Mouse (Mus musculus): ENCODE results near the gene 1700010B08Rik.
"Not testable (repeated sequence)": the region's sequence is repeated elsewhere in the genome, so short reads cannot be mapped to it uniquely, and the experiment has no call there.

Gene 1700010B08Rik

DNA sequence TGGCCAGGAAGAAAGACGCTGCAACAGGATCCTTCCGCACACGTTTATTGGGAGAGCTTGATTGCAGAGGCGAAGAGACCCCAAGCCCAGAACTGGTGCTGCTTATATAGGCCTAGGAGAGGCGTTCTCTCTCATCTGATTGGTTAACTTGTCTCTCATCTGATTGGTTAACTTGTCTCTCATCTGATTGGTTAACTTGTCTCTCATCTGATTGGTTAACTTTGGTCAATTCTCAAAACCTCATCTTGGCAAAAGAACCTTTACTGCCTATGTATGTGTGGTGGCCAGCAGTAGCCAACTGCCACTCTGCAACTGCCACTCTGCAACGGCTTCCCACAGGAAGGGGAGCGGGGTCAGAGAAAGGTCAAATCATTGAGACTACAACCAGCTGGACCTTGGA, at the start of gene 1700010B08Rik:
Gene 1700010B08Rik, plus strand, starts transcription at position 301 of the 400 bp plus-strand sequence.
- not testable (repeated sequence) for DNase-seq (ENCODE audit: low spot score in 2 of 2)

DNA sequence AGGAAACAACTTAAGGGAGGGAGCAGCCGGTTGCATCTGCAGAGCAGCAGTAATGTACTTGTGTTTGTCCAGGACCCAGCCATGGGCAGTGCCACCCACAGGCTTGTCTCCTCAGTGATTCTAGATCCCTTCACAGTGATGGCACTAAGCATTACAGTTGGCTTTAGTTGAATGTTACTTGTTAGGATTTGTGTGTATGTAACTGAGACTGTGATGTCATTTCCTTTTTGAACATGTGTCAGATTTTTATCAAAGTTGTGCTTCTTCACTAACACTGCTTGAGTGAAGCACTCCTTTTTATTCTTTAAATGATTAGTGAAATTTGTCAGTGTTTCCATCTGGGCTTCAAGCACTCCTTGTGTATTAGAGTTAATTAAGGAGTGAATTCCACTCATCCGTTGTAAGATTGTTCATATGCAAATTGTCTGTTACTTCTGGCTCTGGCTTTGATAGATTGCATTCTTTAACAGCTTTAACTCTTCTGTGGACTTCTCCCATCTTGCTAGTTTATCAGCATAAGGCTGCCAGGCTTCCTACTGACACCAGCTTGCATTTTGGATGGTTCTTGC, 46.8 kb upstream of the 1700010B08Rik start:
- DNase-seq (ENCODE audit: low spot score in 2 of 2): no peak

DNA sequence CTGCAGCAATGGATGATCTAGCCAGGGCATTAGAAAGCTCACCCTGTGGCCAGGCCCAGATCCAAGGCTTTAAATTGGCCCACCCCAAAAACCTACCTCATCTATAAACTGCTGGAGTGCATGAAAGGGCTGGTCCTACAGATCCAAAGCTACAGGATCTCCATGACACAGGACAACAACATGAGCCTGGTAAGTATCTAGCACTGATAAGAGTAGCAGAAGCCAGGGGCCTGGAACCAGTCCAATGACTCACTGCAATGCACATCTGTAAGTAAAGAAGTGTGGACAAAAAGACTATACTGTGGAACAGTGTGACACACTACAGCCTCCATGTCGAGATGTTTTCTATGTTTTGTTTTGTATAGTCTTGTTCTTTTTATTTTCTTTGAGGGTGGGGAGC, 45.7 kb upstream of the 1700010B08Rik start:
- no peak for DNase-seq (ENCODE audit: low spot score in 2 of 2)

DNA sequence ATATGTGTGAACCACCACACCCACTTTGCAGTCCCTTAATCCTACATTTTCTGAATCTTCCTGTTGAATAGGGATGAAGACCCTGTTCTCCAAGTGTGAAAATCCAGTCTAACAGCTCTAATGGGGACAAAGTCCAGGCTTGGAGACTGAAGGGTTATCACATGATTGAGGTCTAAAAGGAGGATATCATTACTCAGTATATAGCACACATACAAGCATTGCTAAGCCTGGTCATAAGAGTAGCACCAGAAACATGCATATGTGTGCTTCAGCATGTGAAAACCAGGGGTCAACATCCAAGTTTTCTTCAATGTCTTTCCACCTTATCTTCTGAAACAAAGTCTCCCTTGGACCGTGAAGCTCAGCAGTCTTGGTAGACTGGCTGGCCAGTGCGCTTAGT, 40.6 kb upstream of the 1700010B08Rik start:
- DNase-seq (ENCODE audit: low spot score in 2 of 2): no peak

DNA sequence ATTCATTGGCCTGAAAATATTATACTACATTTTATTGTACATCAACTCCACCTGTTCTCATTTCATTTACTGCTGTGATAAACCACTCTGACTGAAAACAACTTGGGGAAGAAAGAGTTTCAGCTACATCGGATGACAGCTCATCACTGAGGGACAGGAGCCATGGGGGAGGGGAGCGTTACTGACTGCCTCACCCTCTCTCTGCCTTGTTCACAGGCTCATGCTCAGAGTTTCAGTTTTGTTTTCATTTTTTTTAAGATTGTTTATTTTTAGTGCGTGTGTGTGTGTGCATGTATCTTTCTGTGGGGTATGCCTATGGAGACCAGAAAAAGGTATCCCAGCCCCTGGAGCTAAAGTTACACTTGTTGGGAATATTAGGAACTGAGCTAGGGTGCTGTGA, 40.0 kb upstream of the 1700010B08Rik start:
- no peak for DNase-seq (ENCODE audit: low spot score in 2 of 2)

DNA sequence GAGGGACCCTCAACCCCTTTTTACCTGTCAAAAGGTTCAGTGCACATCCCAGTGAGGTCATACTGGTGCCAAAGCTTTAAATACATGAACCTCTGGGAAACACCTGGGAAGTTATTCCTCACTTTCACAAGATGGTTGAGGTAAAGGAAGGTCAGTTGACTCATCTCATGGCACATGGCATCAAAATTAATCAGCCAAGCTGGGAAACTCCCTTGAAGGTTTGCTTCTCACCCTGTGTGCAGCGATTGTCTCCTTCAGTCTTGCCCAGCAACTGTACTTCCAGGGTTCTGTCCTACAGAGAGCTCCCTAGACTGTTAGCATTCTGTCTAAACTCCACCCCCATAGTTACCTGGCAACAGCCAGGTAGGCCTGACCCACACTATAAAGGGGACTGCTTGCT, 39.1 kb upstream of the 1700010B08Rik start:
- no peak for DNase-seq (ENCODE audit: low spot score in 2 of 2)

DNA sequence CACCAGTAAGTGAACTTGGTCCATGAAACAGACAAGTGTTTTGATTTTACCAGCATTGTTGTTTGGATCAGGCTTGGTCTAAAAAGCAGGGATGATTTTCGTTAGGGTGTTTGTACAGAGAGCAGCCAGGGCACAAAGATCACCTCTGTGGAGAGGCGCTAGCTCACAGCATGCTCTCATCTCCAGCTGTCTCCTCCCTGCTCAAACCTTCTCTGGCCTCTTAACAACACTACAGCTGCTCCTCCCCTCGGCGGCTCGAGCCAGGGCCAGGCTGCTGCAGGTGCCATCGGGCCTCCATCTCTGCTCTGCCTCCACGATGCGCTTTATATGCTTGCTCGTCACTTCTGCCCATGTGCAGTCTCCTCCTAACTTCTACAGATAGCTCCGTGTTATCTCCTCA, 36.4 kb upstream of the 1700010B08Rik start:
- no peak for DNase-seq (ENCODE audit: low spot score in 2 of 2)

DNA sequence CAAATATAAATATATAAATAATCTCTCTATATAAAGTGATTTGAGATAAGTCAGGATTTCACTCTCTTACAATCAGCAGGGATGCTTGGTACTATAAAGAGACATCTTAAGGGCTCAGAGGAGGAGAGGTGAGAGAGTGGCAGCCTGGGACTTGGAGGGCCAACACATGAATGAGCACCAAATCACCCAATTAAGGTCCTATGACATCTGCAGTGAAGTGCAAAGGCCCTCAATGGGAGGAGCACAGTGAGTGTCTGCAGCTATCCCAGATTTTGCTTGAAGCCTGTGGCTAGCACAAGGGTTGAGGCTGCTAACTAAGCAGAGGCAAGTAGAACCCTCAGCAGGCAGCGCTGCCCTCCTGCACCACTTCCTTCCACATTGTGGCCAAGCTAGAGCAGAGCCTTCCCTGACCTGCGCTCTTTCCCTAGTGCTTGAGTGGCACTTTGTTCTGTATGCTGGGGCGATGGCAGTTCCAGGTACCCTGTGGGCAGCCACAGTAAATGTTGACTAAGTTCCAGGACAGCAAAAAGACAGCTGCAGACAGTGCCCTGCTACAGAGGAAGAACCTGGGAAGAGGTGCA, 33.3 kb upstream of the 1700010B08Rik start:
- DNase-seq (ENCODE audit: low spot score in 2 of 2): no peak

DNA sequence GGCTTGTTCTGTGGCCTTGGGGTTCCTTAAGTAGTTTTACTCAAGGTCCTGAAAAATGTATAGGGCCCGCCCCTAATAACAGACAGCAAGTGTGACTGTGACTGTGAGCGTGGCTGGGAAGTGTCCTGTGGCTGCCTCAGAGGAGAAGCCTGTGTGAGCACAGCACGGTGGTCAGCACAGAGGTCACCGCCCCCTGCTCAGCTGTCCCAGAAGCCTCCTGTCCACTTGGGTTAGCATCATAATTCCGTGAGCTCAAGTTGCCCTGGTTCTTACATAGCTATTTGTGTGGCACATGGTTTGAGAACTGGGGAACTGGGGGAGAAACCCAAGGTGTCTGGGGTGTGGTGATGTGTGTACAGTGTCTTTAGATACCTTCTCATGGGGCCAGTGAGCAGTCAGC, 31.9 kb upstream of the 1700010B08Rik start:
- DNase-seq (ENCODE audit: low spot score in 2 of 2): no peak

DNA sequence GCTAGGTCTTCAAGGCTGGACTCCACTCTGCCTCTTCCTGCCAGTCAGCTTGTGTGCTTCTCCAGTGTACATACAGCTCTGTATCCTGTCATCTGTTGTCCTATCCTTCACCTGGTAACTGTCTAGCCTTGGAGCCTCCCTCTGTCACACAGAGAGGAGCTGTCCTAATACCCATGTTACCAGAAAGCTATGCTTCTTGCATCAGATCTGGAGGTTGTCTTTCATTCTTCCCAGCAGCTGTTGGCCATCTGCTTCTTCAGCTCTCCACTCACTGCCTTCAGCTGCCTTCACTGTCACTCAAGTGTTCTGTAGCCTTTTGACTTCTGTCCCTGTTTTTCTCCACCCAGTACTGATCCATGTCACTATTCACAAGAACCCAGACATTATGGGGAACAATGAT, 29.4 kb upstream of the 1700010B08Rik start:
- no peak for DNase-seq (ENCODE audit: low spot score in 2 of 2)

DNA sequence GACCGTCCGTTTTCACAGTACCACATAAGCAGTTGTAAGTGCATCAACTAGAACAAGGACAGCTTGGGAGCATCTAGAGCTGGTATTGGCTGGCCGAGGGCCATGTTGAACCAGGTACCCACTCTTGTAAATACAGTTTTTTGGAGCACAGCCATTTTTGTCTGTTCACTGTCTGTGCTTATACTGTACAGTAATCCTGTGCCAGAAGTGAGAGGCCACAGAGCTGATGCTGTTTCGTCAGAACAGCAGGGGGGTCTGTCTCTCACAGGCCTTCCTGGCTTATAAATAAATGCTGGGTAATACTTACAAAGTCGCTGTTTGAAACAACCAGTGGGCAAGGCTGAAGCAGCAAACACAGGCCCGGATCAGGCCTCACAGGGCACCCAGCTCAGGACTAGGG, 27.5 kb upstream of the 1700010B08Rik start:
- DNase-seq (ENCODE audit: low spot score in 2 of 2): no peak

DNA sequence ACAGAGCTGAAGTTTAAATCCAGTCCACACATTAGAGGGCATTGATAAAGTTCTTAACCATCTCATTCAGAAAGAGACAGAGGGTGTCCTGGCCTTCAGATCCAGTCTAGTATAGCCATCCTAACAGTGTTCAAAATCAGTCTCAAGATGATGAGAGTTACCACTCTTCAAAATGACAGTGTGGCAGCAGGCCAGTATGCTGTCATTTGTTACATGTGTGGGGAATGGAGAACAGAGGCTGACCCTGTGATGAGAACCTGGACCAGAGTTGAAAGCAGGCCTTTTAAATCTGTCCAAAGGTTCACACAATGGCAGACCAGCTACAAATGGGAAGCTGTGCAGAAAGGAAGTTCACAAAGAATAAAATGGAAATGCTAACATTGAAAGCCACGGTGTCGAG, 26.5 kb upstream of the 1700010B08Rik start:
- DNase-seq (ENCODE audit: low spot score in 2 of 2): no peak

DNA sequence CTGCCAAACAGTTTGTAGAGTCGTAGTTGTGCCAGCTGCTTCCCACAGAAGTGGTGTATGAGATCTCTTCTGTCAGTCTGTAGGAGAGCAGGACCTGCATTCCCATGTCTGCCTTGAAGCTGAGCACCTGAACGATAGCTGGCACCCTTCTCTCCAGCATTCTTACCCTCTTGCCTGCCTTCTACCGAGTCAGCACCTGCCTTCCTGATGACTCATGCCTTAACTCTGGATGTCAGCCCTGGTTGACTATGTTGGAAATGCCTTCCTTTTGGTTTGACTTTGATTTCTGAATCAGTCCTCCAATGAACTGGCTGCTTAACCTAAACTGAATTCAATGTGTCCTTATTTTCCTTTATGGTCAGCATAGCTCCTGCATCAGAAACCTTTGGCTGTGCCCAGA, 20.4 kb upstream of the 1700010B08Rik start:
- no peak for DNase-seq (ENCODE audit: low spot score in 2 of 2)

DNA sequence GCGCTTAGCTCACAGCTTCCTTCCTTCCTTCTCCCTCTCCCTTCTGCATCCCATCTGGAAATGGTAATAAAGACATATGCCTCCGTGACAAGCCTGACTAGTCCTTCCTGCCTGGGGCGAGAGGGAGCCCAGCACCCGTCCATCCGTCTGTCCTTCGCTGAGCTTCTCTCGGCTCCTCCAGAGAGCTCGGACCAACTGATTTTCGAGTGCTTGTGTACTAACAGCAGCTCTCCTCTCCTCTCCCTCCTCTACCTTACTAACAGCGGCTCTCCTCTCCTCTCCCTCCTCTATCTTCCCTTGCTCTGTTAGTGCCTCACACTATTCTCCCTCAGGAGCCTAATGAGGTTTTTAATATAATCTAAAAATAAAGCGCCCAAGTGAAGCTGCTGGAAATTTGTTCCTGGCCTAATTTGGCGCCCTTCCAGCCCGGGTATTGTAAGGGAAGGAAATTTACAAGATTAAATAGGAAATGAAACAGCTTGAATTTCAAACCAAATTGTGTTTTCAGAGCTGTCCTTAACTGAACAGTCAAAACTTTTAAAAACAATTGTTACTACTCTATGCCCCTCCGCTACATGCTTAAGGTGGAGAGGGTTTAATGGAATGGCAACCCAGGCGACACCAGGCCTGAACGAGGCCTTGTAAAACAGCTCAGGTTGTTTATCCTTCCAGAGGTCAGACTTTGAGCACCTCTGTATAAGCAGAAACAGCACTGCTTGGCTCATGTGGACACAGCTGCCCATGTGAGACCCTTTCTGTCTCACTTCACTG, 16.9 kb upstream of the 1700010B08Rik start:
- DNase-seq (ENCODE audit: low spot score in 2 of 2): no peak

DNA sequence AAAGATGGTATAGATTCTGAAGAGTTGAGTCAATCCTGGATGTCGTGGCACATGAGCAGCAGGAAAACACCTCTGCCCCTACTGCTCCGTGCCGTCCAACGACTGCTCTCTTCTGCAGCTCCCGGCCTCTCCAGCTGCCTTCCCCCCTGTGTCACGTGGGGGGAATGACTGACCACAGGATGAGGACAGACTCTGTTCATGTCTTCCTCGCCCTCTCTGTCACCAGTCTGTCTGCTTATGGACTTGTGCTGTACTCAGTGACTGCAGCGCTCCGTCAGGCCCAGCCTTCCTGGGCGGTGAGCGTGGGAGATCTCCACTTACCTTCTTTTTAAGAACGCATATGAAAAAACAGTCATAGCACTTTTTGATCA, 16.4 kb upstream of the 1700010B08Rik start:
- DNase-seq (ENCODE audit: low spot score in 2 of 2): no peak

DNA sequence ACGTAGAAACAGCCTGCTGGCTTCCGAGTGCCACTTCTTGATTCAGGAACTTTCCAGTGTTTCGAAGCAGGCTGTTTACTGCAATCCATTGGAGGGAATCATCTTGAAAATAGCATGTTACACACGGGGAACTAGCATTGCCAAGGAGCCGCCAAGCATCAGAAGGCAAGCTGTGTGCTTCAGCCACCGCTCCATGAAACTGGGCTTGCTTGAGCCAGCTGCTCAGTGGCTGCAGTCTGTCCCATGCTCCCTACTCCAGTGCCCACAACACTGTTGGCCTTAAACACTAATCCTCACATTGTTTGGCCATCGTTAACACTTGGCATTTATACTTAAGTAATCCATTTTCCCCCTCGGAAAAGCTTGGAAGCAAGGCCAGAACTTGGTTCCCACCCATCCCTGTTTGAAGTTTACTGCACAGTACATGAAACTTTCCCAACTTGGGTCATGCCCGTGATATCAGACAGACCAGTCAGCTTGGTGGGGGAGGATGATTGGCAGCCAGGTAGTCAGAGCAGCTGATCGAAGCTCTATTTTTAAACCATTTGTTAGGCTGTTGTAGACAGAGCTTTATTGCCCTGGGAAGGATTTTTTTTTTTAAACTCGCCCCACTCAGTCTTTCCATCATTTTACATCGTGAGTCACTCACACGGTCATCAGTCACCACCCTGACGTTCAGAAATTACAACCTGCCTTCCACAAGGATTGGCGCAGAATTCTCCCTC, 13.2 kb upstream of the 1700010B08Rik start:
- DNase-seq (ENCODE audit: low spot score in 2 of 2): no peak

DNA sequence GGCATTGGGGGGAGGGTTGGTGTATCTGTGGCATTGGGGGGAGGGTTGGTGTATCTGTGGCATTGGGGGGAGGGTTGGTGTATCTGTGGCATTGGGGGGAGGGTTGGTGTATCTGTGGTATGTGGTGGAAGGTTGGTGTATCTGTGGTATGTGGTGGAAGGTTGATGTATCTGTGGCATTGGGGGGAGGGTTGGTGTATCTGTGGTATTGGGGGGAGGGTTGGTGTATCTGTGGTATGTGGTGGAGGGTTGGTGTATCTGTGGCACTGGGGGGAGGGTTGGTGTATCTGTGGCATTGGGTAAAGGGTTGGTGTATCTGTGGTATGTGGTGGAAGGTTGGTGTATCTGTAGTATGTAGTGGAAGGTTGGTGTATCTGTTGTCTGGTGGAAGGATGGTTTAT, 11.6 kb upstream of the 1700010B08Rik start:
- not testable (repeated sequence) for DNase-seq (ENCODE audit: low spot score in 2 of 2)

DNA sequence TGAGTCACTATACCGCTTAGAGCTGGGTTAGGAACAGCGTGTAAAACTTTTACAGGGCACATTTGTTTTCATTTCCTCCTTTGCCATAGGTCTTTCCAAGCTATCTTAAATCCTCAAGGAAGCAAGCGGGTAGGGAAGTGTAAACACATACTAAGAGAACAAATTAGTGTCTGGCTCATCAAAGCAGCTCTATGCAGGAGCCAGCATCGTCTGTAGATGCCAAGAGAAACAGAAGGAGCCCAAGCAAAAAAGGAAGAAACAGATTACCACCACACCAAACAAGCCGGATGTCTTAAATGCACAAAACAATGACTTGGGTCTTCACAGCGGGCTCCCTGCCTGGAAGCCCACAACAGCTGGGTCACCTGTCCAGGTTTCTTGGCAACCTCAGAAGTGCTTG, 9.0 kb upstream of the 1700010B08Rik start:
- DNase-seq (ENCODE audit: low spot score in 2 of 2): no peak

DNA sequence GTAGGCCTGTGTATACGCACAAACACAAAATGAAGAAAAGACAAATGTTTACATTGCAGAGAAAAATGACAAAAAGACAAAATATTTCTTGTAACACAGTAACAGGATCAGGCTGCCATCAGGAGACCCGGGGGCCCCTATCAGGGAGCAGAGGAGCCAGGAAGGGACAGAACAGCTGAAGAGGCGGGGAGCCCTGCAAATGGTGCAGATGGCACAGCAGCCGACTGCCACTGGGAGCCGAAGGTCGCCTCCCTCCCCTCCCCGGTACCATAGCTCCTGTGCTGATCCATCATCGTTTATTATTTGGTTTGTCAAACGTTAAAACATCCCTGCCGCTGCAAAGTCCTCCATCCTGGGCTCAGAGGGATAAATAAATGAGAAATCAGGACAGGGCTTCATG, 6.6 kb upstream of the 1700010B08Rik start:
- no peak for DNase-seq (ENCODE audit: low spot score in 2 of 2)

DNA sequence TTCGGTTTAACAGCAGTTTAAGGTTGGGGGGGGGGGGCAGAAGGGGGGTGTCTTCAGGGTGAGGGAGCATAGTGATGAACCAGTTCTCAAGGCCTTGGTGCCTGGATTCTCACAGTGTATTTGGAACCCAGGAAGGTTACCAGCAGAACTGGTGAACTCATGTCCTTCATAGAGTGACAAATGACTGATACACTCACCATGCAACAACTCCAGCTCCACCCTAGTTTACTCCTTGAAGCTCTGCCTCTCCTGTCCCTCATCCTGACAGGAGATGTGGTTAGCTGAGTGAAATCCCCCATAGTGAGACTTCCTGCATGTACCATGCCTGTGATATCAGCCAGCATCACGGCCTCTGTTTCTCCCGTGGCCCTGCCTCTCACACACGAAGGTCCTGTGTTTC, 6.0 kb upstream of the 1700010B08Rik start:
- no peak for DNase-seq (ENCODE audit: low spot score in 2 of 2)

DNA sequence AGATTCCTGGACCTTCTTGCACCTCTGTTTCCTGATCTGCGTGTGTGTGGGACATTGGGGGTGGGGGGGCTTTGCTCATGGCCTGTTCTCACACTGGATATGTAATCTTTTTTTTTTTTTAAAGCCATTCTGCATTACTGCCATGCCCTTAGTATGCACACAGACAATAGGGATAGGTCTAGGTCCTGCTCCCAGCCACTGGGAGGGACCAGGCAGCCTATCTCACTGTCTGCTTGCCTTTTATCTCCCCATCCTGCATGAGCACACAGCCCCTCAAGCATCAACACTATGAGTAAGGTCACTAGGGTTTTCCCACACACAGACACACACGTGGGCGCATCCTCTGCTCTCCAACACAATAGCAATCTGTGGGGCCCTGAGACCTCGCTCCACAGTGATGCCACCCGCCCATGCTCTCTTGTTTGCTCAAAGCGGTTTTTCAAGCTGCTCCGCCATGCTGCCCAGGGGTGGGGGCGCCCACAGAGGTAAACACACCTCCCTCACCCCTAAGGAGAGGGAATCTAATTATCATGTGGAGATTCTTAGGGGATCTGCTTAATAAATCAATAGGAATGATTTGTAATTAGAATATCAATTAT, 4.5 kb upstream of the 1700010B08Rik start:
- DNase-seq (ENCODE audit: low spot score in 2 of 2): no peak

DNA sequence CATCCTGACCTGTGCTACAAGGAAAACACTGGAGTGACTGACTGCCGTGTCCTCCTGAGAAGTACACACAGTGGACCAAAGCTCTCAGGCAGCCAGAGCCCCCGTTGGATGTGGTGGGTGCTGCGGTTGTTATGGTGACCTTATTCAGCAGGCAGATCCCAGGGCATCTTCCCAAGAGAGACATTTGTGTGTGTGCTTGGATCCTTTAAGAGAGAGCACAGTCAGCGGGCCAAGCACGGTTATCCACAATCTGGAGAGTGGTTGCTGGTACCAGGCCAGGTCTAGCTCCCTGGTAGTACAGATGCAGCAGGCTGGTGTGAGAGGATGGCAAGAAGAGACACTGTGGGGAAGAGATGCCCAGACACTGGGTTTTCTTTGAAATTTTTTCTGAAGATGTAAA, 2.2 kb upstream of the 1700010B08Rik start:
- no peak for DNase-seq (ENCODE audit: low spot score in 2 of 2)

Measured in urinary bladder, postnatal 4 days (tissue).